Mouse (Mus musculus) CH12.LX (cell line): ENCODE data around the gene Prom1. TPM values are rescaled to one million over a fixed set of nuclear protein-coding genes. Genes with fewer than 3 reads are reported as not detected.

ENCODE experiments used
- DNase-seq: peaks from one replicate; pipeline ENCODE4 v3.0.0-alpha.2; 2013; ENCODE audit errors: extremely low read depth
- H3K27ac ChIP-seq: 2 replicates; pipeline ENCODE4 v1.5.1; 2012; ENCODE audit warnings: low read depth, mild to moderate bottlenecking, control low read depth, moderate library complexity; ENCODE audit not compliant: insufficient read depth
- H3K27me3 ChIP-seq: replicated peaks from 2 replicates; pipeline ENCODE3; 2012; ENCODE audit warnings: inconsistent platforms
- H3K36me3 ChIP-seq, 2 experiments: replicated peaks in 1 of 2; 2 replicates each; pipeline versions ENCODE3 to v1.6.1; 2012; ENCODE audit warnings: inconsistent platforms in 1 of 2, low read length in 1 of 2, mild to moderate bottlenecking in 1 of 2, mixed read lengths in 1 of 2, moderate library complexity in 1 of 2; ENCODE audit not compliant: control insufficient read depth in 1 of 2, insufficient read depth in 1 of 2
- H3K4me1 ChIP-seq, 2 experiments: 2 replicates each; pipeline ENCODE4 v1.6.1; 2012; ENCODE audit warnings: inconsistent platforms in 1 of 2, moderate library complexity in 1 of 2; ENCODE audit not compliant: insufficient read depth in 2 of 2, control insufficient read depth in 1 of 2
- H3K4me2 ChIP-seq: 2 replicates; pipeline ENCODE4 v1.6.1; 2012; ENCODE audit warnings: low read depth, mild to moderate bottlenecking, control low read depth; ENCODE audit not compliant: poor library complexity, insufficient read depth, severe bottlenecking
- H3K4me3 ChIP-seq, 3 experiments: fragments of 150-350 bp in 1 of 3; sonication (generic) in 1 of 3; replicated peaks in 1 of 3; 2 replicates each; pipeline versions ENCODE3 to v1.5.1; 2011 to 2012; ENCODE audit warnings: low read depth in 2 of 3, low read length in 2 of 3, mild to moderate bottlenecking in 2 of 3, moderate library complexity in 2 of 3, control low read depth in 1 of 3, improper control_type of control experiment in 1 of 3, inconsistent platforms in 1 of 3, mixed read lengths in 1 of 3; ENCODE audit not compliant: poor library complexity in 1 of 3
- H3K79me2 ChIP-seq: replicated peaks from 2 replicates; pipeline ENCODE4 v1.6.1; 2012; ENCODE audit warnings: mild to moderate bottlenecking, moderate library complexity; ENCODE audit not compliant: control insufficient read depth, poor library complexity, insufficient read depth, severe bottlenecking; ENCODE audit errors: extremely low read depth
- H3K9ac ChIP-seq: 2 replicates; pipeline ENCODE4 v1.6.1; 2012; ENCODE audit warnings: low read depth, mild to moderate bottlenecking, control low read depth, moderate library complexity; ENCODE audit not compliant: insufficient read depth
- H3K9me3 ChIP-seq: replicated peaks from 2 replicates; pipeline ENCODE3; 2012; ENCODE audit warnings: low read length, inconsistent platforms, mixed read lengths
- CHD2 ChIP-seq: IDR thresholded peaks from 2 replicates; pipeline ENCODE4 v1.6.1; 2011; ENCODE audit warnings: low read length, improper control_type of control experiment
- ELF1 ChIP-seq: IDR thresholded peaks from 2 replicates; pipeline ENCODE4 v1.6.1; 2014; ENCODE audit warnings: low read depth, mild to moderate bottlenecking, inconsistent platforms, low read length, improper control_type of control experiment
- EP300 ChIP-seq: IDR thresholded peaks from 2 replicates; pipeline ENCODE4 v1.6.1; 2011; ENCODE audit warnings: low read length, improper control_type of control experiment
- GABPA ChIP-seq: IDR thresholded peaks from 2 replicates; pipeline ENCODE4 v1.6.1; 2012; ENCODE audit warnings: low read depth, low read length, improper control_type of control experiment, inconsistent platforms; ENCODE audit not compliant: insufficient replicate concordance
- IRF4 ChIP-seq: IDR thresholded peaks from 2 replicates; pipeline ENCODE4 v1.6.1; 2014; ENCODE audit warnings: low read depth, mild to moderate bottlenecking, inconsistent platforms, low read length, improper control_type of control experiment
- JUN ChIP-seq: IDR thresholded peaks from 2 replicates; pipeline ENCODE4 v1.6.1; 2011; ENCODE audit warnings: low read depth, mild to moderate bottlenecking, low read length, improper control_type of control experiment, moderate library complexity; ENCODE audit not compliant: insufficient read depth
- JUND ChIP-seq: conservative IDR thresholded peaks from 2 replicates; pipeline ENCODE4 v1.6.1; 2011; ENCODE audit warnings: low read depth, low read length, improper control_type of control experiment
- MAFK ChIP-seq: IDR thresholded peaks from 2 replicates; pipeline ENCODE4 v1.6.1; 2011; ENCODE audit warnings: low read length, improper control_type of control experiment; ENCODE audit not compliant: insufficient replicate concordance
- MAX ChIP-seq: IDR thresholded peaks from 2 replicates; pipeline ENCODE4 v1.6.1; 2011; ENCODE audit warnings: low read length, improper control_type of control experiment
- MEF2A ChIP-seq: IDR thresholded peaks from 2 replicates; pipeline ENCODE4 v1.6.1; 2014; ENCODE audit warnings: low read depth, mild to moderate bottlenecking, inconsistent platforms, low read length, improper control_type of control experiment, borderline replicate concordance
- MYC ChIP-seq: IDR thresholded peaks from 2 replicates; pipeline ENCODE4 v1.6.1; 2011; ENCODE audit warnings: low read depth, mild to moderate bottlenecking, improper control_type of control experiment, low read length
- NELFE ChIP-seq: IDR thresholded peaks from 2 replicates; pipeline ENCODE4 v1.6.1; 2011; ENCODE audit warnings: low read depth, low read length, improper control_type of control experiment
- NRF1 ChIP-seq: IDR thresholded peaks from 2 replicates; pipeline ENCODE4 v1.6.1; 2014; ENCODE audit warnings: low read depth, mild to moderate bottlenecking, inconsistent platforms, low read length, improper control_type of control experiment, moderate library complexity
- POLR2A ChIP-seq: IDR thresholded peaks from 2 replicates; pipeline ENCODE4 v1.6.1; 2011; ENCODE audit warnings: low read depth, mild to moderate bottlenecking, improper control_type of control experiment, low read length
- RAD21 ChIP-seq: IDR thresholded peaks from 2 replicates; pipeline ENCODE4 v1.6.1; 2011; ENCODE audit warnings: low read depth, mild to moderate bottlenecking, low read length, improper control_type of control experiment, moderate library complexity
- TCF12 ChIP-seq: IDR thresholded peaks from 2 replicates; pipeline ENCODE4 v1.6.1; 2014; ENCODE audit warnings: low read depth, mild to moderate bottlenecking, inconsistent platforms, low read length, improper control_type of control experiment
- USF1 ChIP-seq: IDR thresholded peaks from 2 replicates; pipeline ENCODE4 v1.6.1; 2014; ENCODE audit warnings: low read depth, mild to moderate bottlenecking, inconsistent platforms, low read length, improper control_type of control experiment
- ZMIZ1 ChIP-seq: IDR thresholded peaks from 2 replicates; pipeline ENCODE4 v1.6.1; 2012; ENCODE audit warnings: low read depth, mild to moderate bottlenecking, inconsistent platforms, low read length, improper control_type of control experiment
- ZNF384 ChIP-seq: IDR thresholded peaks from 2 replicates; pipeline ENCODE4 v1.6.1; 2012; ENCODE audit warnings: low read depth, low read length, improper control_type of control experiment, inconsistent platforms
- dilution Hi-C: fragments of 300-500 bp; cut with MboI; formaldehyde crosslinking; loops from 2 replicates; pipeline ENCODE4 v1.14.3; 2020; ENCODE audit warnings: low sequenced_read_pairs; ENCODE audit not compliant: extremely low pct_unique_long_range_greater_than_20kb, extremely low pct_ligation_motif_present
- in situ Hi-C: fragments of 300-500 bp; cut with MboI; formaldehyde crosslinking; loops from 3 replicates; pipeline ENCODE4 v1.14.3; 2019; ENCODE audit warnings: low sequenced_read_pairs, low pct_ligation_motif_present, low pct_unique_long_range_greater_than_20kb, mixed read lengths
- polyA plus RNA-seq: library from polyadenylated mRNA; unstranded; fragments of >175 nt; gene quantifications from 2 replicates; pipeline ENCODE4 v1.2.1, GENCODE M21; 2012; ENCODE audit warnings: low read depth; ENCODE audit not compliant: insufficient read length
- total RNA-seq, 2 experiments: library from RNA; depleted of rRNA; stranded (reverse); fragments of 300-350 nt in 1 of 2; fragments of >200 nt in 1 of 2; gene quantifications; 2 replicates each; pipeline ENCODE4 v1.2.3; 2012 to 2014

Gene Prom1
- total and polyA plus RNA-seq, 3 experiments = 0.13 to 0.39 (median 0.21) TPM

DNA sequence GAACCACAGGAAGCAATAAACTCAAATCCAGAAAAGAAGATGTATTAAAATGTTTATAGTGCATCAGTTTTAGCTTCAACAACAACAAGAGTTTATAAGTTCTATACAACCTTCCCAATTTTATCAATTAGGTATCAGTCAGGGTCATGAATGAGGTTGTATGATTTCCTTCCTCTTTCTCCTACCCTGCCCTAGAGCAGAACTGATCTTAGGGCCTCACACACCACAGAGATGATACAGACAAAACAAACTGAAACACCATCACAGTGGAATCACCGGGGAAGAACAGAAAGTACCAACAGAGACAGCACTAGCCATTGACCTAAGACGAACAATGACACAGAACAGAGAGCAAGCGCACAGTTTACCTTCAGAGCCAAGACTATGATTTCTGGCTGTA, 43.6 kb downstream of the Prom1 start:
- no peak for TF ChIP-seq GABPA
- TF ChIP-seq ZNF384 = no peak
- TF ChIP-seq POLR2A = no peak
- no peak for TF ChIP-seq MYC
- TF ChIP-seq JUND = no peak
- no peak for TF ChIP-seq IRF4
- no peak for TF ChIP-seq JUN
- TF ChIP-seq ZMIZ1 = no peak
- TF ChIP-seq ELF1 = no peak
- TF ChIP-seq MAFK = no peak
- Histone ChIP-seq H3K79me2 (no peaks in the 10 kb centered on the region), H3K36me3 (no peaks in the 10 kb centered on the region), H3K9me3 (no peaks in the 10 kb centered on the region), H3K4me1 (peaks cover 2 to 8% of the 10 kb centered on the region in 2 experiments; a peak in 3 of 4 replicates), H3K27me3 (no peaks in the 10 kb centered on the region), H3K9ac (no peak overlapping the region), H3K4me2 (no peak overlapping the region), H3K27ac (no peak overlapping the region), H3K4me3 (no peak overlapping the region)
- in situ Hi-C loops = loop anchor here (10.0 kb wide), 1 partner anchor 197 kb away; no protein-coding TSS in a partner anchor
- dilution Hi-C loops = no loop called here
- DNase-seq = no peak

- Histone ChIP-seq H3K9me3 (no peaks in the 10 kb centered on the region), H3K27me3 (no peaks in the 10 kb centered on the region), H3K4me1 (peaks cover 0 to 12% of the 10 kb centered on the region in 2 experiments; a peak in 2 of 4 replicates), H3K4me2 (no peak overlapping the region), H3K27ac (no peak overlapping the region), H3K36me3 (no peaks in the 10 kb centered on the region), H3K4me3 (no peak overlapping the region), H3K79me2 (no peaks in the 10 kb centered on the region), H3K9ac (no peak overlapping the region)
- no peak for TF ChIP-seq MAX
- TF ChIP-seq MYC = no peak
- no peak for TF ChIP-seq RAD21
- no peak for TF ChIP-seq EP300
- TF ChIP-seq USF1 = no peak
- no peak for TF ChIP-seq MEF2A
- TF ChIP-seq ELF1 = no peak
- no peak for TF ChIP-seq NRF1
- TF ChIP-seq TCF12 = no peak
- TF ChIP-seq NELFE = no peak
- no peak for TF ChIP-seq CHD2
- in situ Hi-C loops = loop anchor here (10.0 kb wide), 1 partner anchor 205 kb away; no protein-coding TSS in a partner anchor
- dilution Hi-C loops = no loop called here
- no peak for DNase-seq
Observed at GRCm38 (mm10) chr5:44050213-44050612, 51.6 kb downstream of the Prom1 start.
